Mouse (Mus musculus): ENCODE results near the gene Nipal3. TPM values are rescaled to one million over a fixed set of nuclear protein-coding genes. Genes with fewer than 3 reads are reported as not detected.

The Nipal3 gene
- 6.4 and 12.0 TPM in 2 replicates for total RNA-seq (2012; rRNA removed)
- 4.0 and 4.5 TPM in 2 replicates for total RNA-seq (2014; rRNA removed)
- 6.0 and 6.4 TPM in 2 replicates for polyA plus RNA-seq (2012; ENCODE audit: insufficient read length, low read depth)

DNA sequence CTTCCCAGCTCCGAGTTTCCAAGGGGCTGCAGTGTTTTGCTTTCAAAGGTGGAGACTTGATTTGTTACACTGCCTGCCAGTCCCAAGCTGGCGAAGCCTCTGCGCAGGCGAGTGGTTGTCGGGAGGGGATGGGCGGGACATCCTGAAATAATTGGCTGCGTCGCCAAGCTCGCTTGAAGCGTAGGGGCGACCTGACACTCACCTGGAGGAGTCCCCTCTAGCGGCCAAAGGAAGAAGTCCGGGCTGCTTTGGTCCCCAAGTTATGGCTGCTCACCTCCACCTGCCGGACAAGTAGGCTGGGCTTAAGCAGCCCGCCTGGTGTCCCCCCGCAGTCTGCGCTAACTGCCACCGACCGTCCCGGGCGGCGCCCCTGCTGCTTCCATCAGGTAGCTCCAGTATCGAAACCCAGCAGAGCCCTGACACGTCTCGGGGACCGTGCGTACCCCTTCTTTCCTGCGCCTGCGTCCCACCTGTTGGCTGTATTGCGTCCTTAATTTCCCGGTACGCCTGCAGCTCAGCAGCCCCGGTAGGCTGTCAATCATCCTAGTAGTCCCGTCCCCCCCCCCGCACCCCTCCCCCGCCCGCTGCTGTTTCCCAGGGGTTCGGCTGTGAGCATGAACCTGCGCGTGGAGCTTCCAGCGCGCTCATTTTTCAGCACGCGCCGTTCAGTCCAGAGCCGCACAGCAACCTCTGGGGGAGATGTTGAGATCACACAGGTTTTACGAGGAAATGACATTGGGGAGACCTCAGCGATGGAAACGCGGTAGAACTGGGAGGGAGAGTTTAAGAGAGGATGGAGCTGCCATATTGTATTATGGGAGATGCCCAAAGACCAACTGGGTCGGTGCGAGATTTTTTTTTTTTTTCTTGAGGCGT lies at the start of gene Nipal3, which contains the start of gene Stpg1:
Gene Nipal3 (minus strand): TSS at position 518 of the 876 bp plus-strand sequence.
Gene Stpg1 (plus strand): TSS at position 270 of the 876 bp plus-strand sequence.
- TF ChIP-seq CHD2 (IDR thresholded peaks at IDR 0.05; ENCODE audit: low read length): peak; percentile 81; the same call in 1 of the 2 replicates
- peak; percentile 7; the same call in 1 of the 2 replicates for TF ChIP-seq SIN3A (IDR thresholded peaks at IDR 0.05; ENCODE audit: low read length)
- 0 out of 2 replicates have a peak, but pooled peaks have one; percentile 19 for TF ChIP-seq ELF1 (IDR thresholded peaks at IDR 0.05; ENCODE audit: low read depth, low read length)
- TF ChIP-seq POLR2A (IDR thresholded peaks at IDR 0.05; ENCODE audit: low read depth, low read length): 0 out of 2 replicates have a peak, but pooled peaks have one; percentile 31
- no peak for TF ChIP-seq GABPA (IDR thresholded peaks at IDR 0.05; ENCODE audit: insufficient replicate concordance, low read depth, low read length)
- TF ChIP-seq KAT2A (IDR thresholded peaks at IDR 0.05; ENCODE audit: insufficient replicate concordance, low read length): 0 out of 2 replicates have a peak, but pooled peaks have one; percentile 34
- TF ChIP-seq HCFC1 (IDR thresholded peaks at IDR 0.05; ENCODE audit: low read depth, low read length): peak; percentile 72
- no peak for TF ChIP-seq MAZ (IDR thresholded peaks at IDR 0.05; ENCODE audit: low read depth, low read length)
- peak; percentile 27 for TF ChIP-seq RAD21 (IDR thresholded peaks at IDR 0.05; ENCODE audit: low read depth, low read length)
- peak; percentile 73 for TF ChIP-seq NRF1 (IDR thresholded peaks at IDR 0.05; ENCODE audit: low read depth, low read length)
- peak; percentile 55; the same call in 1 of the 2 replicates for TF ChIP-seq ZMIZ1 (IDR thresholded peaks at IDR 0.05; ENCODE audit: low read depth, low read length)
- TF ChIP-seq JUN (IDR thresholded peaks at IDR 0.05; ENCODE audit: insufficient read depth, low read depth, low read length): no peak
- TF ChIP-seq CTCF (conservative IDR thresholded peaks at IDR 0.05 in 1 of 2, IDR thresholded peaks at IDR 0.05 in 1 of 2; ENCODE audit: low read depth in 2 of 2, low read length in 2 of 2): peak; percentile 37 to 75; a peak in 3 of 4 replicates
- peak; percentile 47 for TF ChIP-seq SMC3 (IDR thresholded peaks at IDR 0.05; ENCODE audit: low read depth, low read length)
- 0 out of 2 replicates have a peak, but pooled peaks have one; percentile 33 for TF ChIP-seq TBP (conservative IDR thresholded peaks at IDR 0.05; ENCODE audit: low read depth, low read length)
- in situ Hi-C loops (cut with MboI; ENCODE audit: low pct_ligation_motif_present, low pct_unique_long_range_greater_than_20kb, low sequenced_read_pairs): loop anchor here (5.0 to 10.0 kb wide), 2 partner anchors 42 to 110 kb away; no protein-coding TSS in a partner anchor
- DNase-seq (ENCODE audit: extremely low read depth): peak; percentile 94
- peaks cover 11 to 30% of the 10 kb centered on the region in 2 experiments for H3K4me1 ChIP-seq (ENCODE audit: control insufficient read depth in 1 of 2, insufficient read depth in 2 of 2)
- H3K4me3 ChIP-seq (replicated peaks in 1 of 3; ENCODE audit: low read depth in 2 of 3, low read length in 2 of 3, poor library complexity in 1 of 3): peak within 1 kb of the TSS; percentile 71 to 98 (median 87)
- peaks cover 15 to 24% of the 10 kb centered on the region in 2 experiments for H3K36me3 ChIP-seq (replicated peaks in 1 of 2; ENCODE audit: control insufficient read depth in 1 of 2, insufficient read depth in 1 of 2, low read length in 1 of 2)
- peak within 1 kb of the TSS; percentile 81 for H3K4me2 ChIP-seq (ENCODE audit: insufficient read depth, low read depth, poor library complexity, severe bottlenecking)
- no peaks in the 10 kb centered on the region for H3K9me3 ChIP-seq (replicated peaks; ENCODE audit: low read length)
- H3K79me2 ChIP-seq (replicated peaks; ENCODE audit: control insufficient read depth, extremely low read depth, insufficient read depth, poor library complexity, severe bottlenecking): no peaks in the 10 kb centered on the region
- H3K9ac ChIP-seq (ENCODE audit: insufficient read depth, low read depth): peak within 1 kb of the TSS; percentile 51
- no peaks in the 10 kb centered on the region for H3K27me3 ChIP-seq (replicated peaks)
- dilution Hi-C loops (cut with MboI; ENCODE audit: extremely low pct_ligation_motif_present, extremely low pct_unique_long_range_greater_than_20kb, low sequenced_read_pairs): no loop called here
- H3K27ac ChIP-seq (ENCODE audit: insufficient read depth, low read depth): no peak within 1 kb of the TSS

GRCm38 (mm10) chr4:135544284-135544683 lies 49.4 kb upstream of the Nipal3 start:
- Histone ChIP-seq H3K4me3 (replicated peaks in 1 of 3; ENCODE audit: low read depth in 2 of 3, low read length in 2 of 3, poor library complexity in 1 of 3) (no peak overlapping the region), H3K79me2 (replicated peaks; ENCODE audit: control insufficient read depth, extremely low read depth, insufficient read depth, poor library complexity, severe bottlenecking) (no peaks in the 10 kb centered on the region), H3K4me1 (ENCODE audit: control insufficient read depth in 1 of 2, insufficient read depth in 2 of 2) (peaks cover 3 to 22% of the 10 kb centered on the region in 2 experiments; a peak in 3 of 4 replicates), H3K4me2 (ENCODE audit: insufficient read depth, low read depth, poor library complexity, severe bottlenecking) (no peak overlapping the region), H3K9me3 (replicated peaks; ENCODE audit: low read length) (peaks cover 2% of the 10 kb centered on the region), H3K36me3 (replicated peaks in 1 of 2; ENCODE audit: control insufficient read depth in 1 of 2, insufficient read depth in 1 of 2, low read length in 1 of 2) (no peaks in the 10 kb centered on the region), H3K9ac (ENCODE audit: insufficient read depth, low read depth) (no peak overlapping the region), H3K27ac (ENCODE audit: insufficient read depth, low read depth) (no peak overlapping the region), H3K27me3 (replicated peaks) (peaks cover 15% of the 10 kb centered on the region)
- dilution Hi-C loops (cut with MboI; ENCODE audit: extremely low pct_ligation_motif_present, extremely low pct_unique_long_range_greater_than_20kb, low sequenced_read_pairs): no loop called here
- DNase-seq (ENCODE audit: extremely low read depth): no peak
- TF ChIP-seq RAD21 (IDR thresholded peaks at IDR 0.05; ENCODE audit: low read depth, low read length): no peak
- TF ChIP-seq EP300 (IDR thresholded peaks at IDR 0.05; ENCODE audit: low read length): no peak
- no peak for TF ChIP-seq NELFE (IDR thresholded peaks at IDR 0.05; ENCODE audit: low read depth, low read length)
- no peak for TF ChIP-seq MEF2A (IDR thresholded peaks at IDR 0.05; ENCODE audit: borderline replicate concordance, low read depth, low read length)
- TF ChIP-seq MAFK (IDR thresholded peaks at IDR 0.05; ENCODE audit: insufficient replicate concordance, low read length): no peak
- TF ChIP-seq MAZ (IDR thresholded peaks at IDR 0.05; ENCODE audit: low read depth, low read length): no peak
- TF ChIP-seq BHLHE40 (IDR thresholded peaks at IDR 0.05; ENCODE audit: low read depth, low read length): no peak
- TF ChIP-seq ELF1 (IDR thresholded peaks at IDR 0.05; ENCODE audit: low read depth, low read length): no peak
- no peak for TF ChIP-seq ZC3H11A (IDR thresholded peaks at IDR 0.05; ENCODE audit: low read depth, low read length)
- no peak for TF ChIP-seq POLR2AphosphoS2 (IDR thresholded peaks at IDR 0.05; ENCODE audit: low read depth, low read length)
- no peak for TF ChIP-seq SMC3 (IDR thresholded peaks at IDR 0.05; ENCODE audit: low read depth, low read length)
- in situ Hi-C loops (cut with MboI; ENCODE audit: low pct_ligation_motif_present, low pct_unique_long_range_greater_than_20kb, low sequenced_read_pairs): no loop called here

All from CH12.LX (cell line).